Mouse (Mus musculus) kidney, postnatal 14 days (tissue): ENCODE measurements at regions not wholly inside any gene's neighbourhood (a gene's known extent, or its start where the extent isn't known, plus 50 kb on each side); places are given as distances from the start of the nearest gene placed in this dataset.

Experiments
- DNase-seq: peaks from one replicate; pipeline ENCODE4 v3.0.0; 2022; ENCODE audit warnings: mixed read lengths

- no peak for DNase-seq
Measured at GRCm38 (mm10) chr5:112035426-112035825, 216.9 kb downstream of the Cryba4 start.

- DNase-seq, result peak; percentile 10
Measured at GRCm38 (mm10) chr5:112037080-112037479, 215.2 kb downstream of the Cryba4 start.

GRCm38 (mm10) chr5:112039645-112040372, 212.5 kb downstream of the Cryba4 start:
- no peak for DNase-seq

GRCm38 (mm10) chr5:112040678-112041077, 211.6 kb downstream of the Cryba4 start:
- no peak for DNase-seq

GRCm38 (mm10) chr5:112041285-112041684, 211.0 kb downstream of the Cryba4 start:
- no peak for DNase-seq

GRCm38 (mm10) chr5:112042236-112042635, 210.1 kb downstream of the Cryba4 start:
- DNase-seq, result no peak

- DNase-seq, result no peak
Measured at GRCm38 (mm10) chr5:112050046-112050782, 202.1 kb downstream of the Cryba4 start.

GRCm38 (mm10) chr5:112050906-112051305, 201.4 kb downstream of the Cryba4 start:
- DNase-seq, result no peak

- DNase-seq, result no peak
Measured at GRCm38 (mm10) chr5:112051786-112052185, 200.5 kb downstream of the Cryba4 start.

- no peak for DNase-seq
Measured at GRCm38 (mm10) chr5:112053600-112054155, 198.6 kb downstream of the Cryba4 start.

GRCm38 (mm10) chr5:112055018-112055417, 197.3 kb downstream of the Cryba4 start:
- no peak for DNase-seq

GRCm38 (mm10) chr5:112069917-112070316, 182.4 kb downstream of the Cryba4 start:
- no peak for DNase-seq

GRCm38 (mm10) chr5:112072456-112072855, 179.9 kb downstream of the Cryba4 start:
- no peak for DNase-seq

- DNase-seq, result peak; percentile 24
Measured at GRCm38 (mm10) chr5:112077097-112077496, 175.2 kb downstream of the Cryba4 start.

GRCm38 (mm10) chr5:112077840-112078600, 174.3 kb downstream of the Cryba4 start:
- no peak for DNase-seq

GRCm38 (mm10) chr5:112081006-112081405, 171.3 kb downstream of the Cryba4 start:
- no peak for DNase-seq

- peak; percentile 58 for DNase-seq
Measured at GRCm38 (mm10) chr5:112091867-112092535, 160.3 kb downstream of the Cryba4 start.

GRCm38 (mm10) chr5:112093905-112094571, 158.3 kb downstream of the Cryba4 start:
- DNase-seq, result no peak

GRCm38 (mm10) chr5:112098469-112099085, 153.7 kb downstream of the Cryba4 start:
- no peak for DNase-seq

GRCm38 (mm10) chr5:112101739-112102590, 150.4 kb downstream of the Cryba4 start:
- DNase-seq, result peak; percentile 21
